Mouse (Mus musculus) thymus, adult 2 months (tissue): ENCODE results near the gene Ppp2r2c.

Experiments
- CTCF ChIP-seq: fragments of 200-500 bp; IDR thresholded peaks from 2 replicates; pipeline ENCODE4 v1.5.1; 2012; ENCODE audit warnings: mild to moderate bottlenecking, control low read depth, low read length, moderate library complexity, borderline replicate concordance; ENCODE audit not compliant: control insufficient read depth, poor library complexity, insufficient read depth; ENCODE audit errors: extremely low read depth
- POLR2A ChIP-seq: fragments of 200-500 bp; IDR thresholded peaks from 2 replicates; pipeline ENCODE4 v1.6.1; 2012; ENCODE audit warnings: mild to moderate bottlenecking, low read length, control low read depth, moderate library complexity; ENCODE audit not compliant: control insufficient read depth, poor library complexity, insufficient read depth; ENCODE audit errors: extremely low read depth

GRCm38 (mm10) chr5:36988124-36988780, 119.9 kb downstream of the Ppp2r2c start:
- TF ChIP-seq CTCF (no peak), POLR2A (no peak)
